Mouse (Mus musculus): ENCODE data around the gene 1700029F12Rik. TPM values are rescaled to one million over a fixed set of nuclear protein-coding genes. Genes with fewer than 3 reads are reported as not detected.
"Not testable (repeated sequence)": the region's sequence is repeated elsewhere in the genome, so short reads cannot be mapped to it uniquely, and the experiment has no call there.

Gene 1700029F12Rik
- not detected in 2 replicates for total RNA-seq (2021)
- long read RNA-seq, experiment 1 = 0 reads
- long read RNA-seq, experiment 2 = 0 reads

- no peak for DNase-seq
Measured at GRCm38 (mm10) chr13:97034262-97034661, at the start of gene 1700029F12Rik. TSS of gene 1700029F12Rik (minus strand) at chr13:97034362.

DNA sequence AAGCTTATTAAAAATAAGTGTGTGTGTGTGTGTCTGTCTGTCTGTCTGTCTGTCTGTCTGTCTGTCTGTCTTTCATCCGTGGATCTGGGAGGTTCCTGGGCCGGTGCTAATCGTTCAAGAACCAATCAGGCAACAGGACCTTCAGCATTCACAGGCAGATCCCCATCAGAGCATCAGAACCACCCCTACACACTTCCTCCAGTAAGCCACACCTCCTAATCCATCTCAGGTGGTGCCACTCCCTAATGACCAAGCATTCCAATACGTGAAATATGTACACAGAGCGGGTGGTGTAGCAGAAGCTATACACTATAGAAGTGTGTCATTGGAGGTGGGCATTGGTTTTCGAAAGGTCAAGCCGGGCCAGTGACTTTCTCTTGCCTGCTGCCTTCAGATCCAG lies 48.3 kb upstream of the 1700029F12Rik start:
- no peak for DNase-seq

- DNase-seq = no peak
Measured at GRCm38 (mm10) chr13:97080615-97081014, 46.5 kb upstream of the 1700029F12Rik start.

GRCm38 (mm10) chr13:97080201-97080600 lies 46.0 kb upstream of the 1700029F12Rik start:
- no peak for DNase-seq

DNA sequence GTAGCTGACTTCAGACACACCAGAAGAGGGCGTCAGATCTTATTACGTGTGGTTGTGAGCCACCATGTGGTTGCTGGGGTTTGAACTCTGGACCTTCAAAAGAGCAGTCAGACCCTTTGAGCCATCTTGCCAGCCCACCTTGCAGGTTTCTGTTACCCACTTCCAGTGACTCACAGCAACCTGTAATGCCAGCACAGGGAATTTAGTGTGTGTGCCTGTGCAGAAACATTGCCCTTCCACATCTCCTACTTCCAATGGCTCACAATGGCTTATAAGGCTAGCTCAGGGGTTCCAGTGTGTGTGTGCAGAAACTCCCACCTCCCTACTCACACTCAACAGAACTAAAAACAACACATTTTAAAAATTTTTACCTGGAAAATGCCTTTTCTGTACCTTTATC lies 43.4 kb upstream of the 1700029F12Rik start:
- DNase-seq = no peak

- no peak for DNase-seq
Measured at GRCm38 (mm10) chr13:97073497-97073896, 39.3 kb upstream of the 1700029F12Rik start.

DNA sequence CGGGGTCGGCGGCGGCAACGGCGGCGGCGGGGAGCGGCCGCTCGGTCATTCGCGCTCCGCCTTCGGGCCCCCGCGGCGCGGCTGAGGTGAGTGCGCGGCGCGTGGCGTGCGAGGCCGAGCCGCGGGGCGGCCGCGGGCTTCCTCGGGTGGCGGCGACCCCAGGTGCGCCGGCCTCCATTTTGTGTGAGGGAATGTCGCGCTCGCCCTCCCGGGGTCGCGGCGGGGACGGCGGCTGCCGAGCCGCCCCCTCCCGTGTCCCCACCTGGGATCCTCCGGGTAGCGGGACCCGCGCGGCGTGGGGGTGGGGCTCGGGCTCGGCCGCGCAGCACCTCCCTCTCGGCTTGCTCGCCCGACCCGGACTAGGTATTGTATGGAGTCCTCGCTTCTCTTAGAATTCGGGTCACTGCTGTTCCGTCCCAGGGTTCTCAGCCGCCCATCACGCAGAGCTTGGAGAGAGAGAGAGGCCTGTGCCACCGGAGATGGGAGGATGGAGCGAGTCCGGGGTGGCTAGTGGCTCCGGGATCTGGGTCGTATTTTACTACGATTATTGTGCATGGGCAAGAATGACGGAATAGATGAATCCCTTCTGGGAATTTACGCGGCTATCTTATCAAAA lies 37.6 kb upstream of the 1700029F12Rik start:
- DNase-seq = peak; percentile 48

DNA sequence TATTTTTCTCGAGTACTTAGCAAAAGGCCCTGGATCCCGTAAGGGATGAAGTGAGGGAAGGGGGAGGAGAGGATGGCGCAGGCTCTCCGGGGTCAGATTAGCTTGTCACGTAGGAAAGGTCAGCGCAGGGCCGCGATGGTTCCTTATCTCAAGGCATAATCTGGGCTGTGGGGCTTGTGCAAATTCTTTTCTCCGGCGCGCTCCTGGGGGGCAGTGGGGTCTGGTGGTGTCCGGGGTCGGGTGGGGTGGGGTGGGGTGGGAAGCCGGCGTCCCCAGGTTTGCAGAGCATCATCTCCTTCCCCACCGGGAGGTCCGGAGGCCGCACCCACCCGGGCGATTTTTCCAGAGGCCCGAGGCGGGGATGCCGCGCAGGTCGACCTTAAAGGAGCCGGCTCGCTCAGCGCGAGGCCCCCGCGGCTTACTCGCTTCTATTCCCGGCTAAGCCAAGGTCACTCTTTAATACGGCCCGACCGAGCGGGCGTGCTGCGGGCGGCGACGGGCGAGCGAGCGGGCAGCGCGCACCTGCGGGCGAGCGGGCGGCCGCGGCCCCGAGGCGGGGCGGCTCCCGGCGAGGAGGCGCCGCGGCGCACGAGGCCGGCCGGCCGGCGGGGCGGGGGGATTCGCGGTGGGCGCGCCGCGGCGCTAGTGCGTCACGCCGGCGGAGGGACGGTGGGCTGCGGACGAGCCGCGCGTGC lies 36.9 kb upstream of the 1700029F12Rik start:
- DNase-seq = peak; percentile 44

DNA sequence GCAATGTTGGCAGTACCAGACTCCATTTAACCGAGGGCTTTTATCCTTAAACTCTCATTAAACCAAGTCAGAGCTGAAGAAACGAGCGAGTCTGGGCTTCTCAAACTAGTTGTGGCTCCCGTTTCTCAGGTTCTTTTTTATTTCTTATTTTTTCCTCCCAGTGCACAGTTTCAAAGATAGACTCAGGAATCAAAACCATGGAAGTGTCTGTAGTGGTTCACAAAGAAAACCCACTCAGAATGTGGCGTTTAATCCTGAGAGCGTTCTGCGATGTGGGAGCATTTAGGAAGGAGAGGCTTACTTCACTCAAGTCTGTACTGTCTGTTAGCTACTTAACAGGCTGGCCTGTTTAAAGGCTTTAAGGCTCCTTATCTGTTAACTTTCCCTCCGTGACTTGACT lies 34.0 kb upstream of the 1700029F12Rik start:
- no peak for DNase-seq

GRCm38 (mm10) chr13:97067691-97068090 lies 33.5 kb upstream of the 1700029F12Rik start:
- no peak for DNase-seq

- DNase-seq = no peak
Measured at GRCm38 (mm10) chr13:97066649-97067550, 32.7 kb upstream of the 1700029F12Rik start, which contains the start of gene Fam169a. TSS of gene Fam169a (plus strand) at chr13:97067286.

DNA sequence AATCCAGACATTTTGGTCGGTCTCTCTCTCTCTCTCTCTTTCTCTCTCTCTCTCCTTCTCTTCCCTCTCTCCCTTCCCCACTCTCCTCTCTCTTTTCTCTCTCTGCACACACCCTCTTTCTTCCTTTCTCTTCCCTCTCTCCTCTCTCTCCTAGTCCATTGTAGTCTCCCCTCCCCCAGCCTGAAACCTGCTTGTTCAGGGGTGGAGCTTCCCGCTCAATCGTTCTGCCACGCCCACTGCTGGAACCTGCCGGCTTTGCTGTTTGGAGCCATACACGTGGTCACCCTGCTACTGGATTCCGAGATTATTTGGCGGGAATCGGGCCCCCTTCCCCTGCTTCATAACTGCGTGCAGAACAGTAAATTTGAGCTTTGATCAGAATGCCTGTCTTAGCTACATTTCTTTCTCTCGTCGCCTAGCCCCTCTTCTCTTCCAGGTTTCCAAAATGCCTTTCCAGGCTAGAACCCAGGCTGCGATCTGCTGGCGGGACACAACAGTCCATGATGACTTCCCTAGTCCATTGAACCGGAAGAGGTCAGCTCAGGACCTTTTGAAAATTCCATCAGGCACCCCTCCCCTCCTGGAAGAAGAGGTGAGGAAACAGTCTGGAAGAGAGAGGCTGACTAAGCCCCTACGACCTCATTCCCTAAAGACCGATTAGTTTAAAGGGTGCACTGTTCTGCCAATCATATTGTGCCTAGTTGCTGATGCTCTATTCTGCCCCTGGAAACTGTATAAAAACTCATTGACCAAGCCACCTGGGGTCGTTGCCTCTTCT lies 30.9 kb upstream of the 1700029F12Rik start:
- DNase-seq = not testable (repeated sequence)

DNA sequence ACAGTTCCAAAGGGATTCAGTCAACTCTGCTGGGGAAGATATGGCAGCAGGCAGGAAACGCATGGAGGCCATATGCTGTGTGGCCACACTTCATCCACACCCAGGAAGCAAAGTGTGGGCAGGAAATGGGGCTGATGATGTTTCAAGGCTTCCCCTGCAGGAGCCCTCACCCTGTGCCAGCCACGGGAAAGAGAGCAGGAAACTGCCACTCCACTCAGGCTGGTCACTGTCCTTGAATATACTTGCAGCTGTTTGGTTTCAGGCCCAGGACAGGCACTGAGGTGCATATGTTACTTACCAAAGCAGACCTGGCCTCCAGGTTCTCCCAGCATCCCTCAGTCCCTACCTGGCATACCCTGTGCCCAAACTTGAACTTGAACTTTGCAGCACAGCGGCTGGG lies 30.3 kb upstream of the 1700029F12Rik start:
- DNase-seq = peak; percentile 37

DNA sequence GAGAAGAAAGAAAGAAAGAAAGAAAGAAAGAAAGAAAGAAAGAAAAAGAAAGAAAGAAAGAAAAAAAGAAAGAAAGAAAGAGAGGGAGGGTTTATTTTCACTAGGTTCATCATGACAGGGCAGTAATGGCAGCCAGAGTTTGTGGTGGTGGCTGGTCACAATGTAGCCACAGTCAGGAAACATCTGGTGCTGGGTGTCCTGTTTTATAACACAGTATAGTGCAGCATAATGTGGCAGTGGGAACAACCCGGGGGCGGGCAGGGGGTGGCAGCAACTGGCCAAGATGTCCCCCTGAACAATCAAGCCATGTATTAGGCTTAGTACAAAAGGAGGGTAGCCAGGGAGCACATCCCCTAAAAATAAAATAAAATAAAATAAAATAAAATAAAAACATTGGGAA lies 29.3 kb upstream of the 1700029F12Rik start:
- no peak for DNase-seq

DNA sequence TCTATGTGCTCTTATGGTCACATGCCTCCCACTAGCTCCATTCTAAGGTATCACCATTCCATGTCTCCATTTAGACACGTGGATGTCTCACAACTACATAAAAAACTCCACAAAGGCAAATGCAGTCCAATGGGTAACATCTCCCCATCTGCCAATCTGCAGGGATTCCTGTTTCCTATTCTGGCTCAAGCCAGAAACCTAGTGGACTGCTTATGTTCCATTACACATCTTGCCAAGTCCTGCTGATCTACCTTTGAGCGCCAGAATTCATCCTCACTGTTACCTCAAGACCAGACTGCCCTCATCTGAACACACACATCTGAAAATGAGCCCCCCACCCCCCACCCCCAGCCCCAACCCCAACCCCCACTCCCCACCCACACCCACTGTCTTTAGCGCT lies 28.0 kb upstream of the 1700029F12Rik start:
- DNase-seq = no peak

GRCm38 (mm10) chr13:97060331-97060730 lies 26.2 kb upstream of the 1700029F12Rik start:
- DNase-seq = no peak

- DNase-seq = peak; percentile 53
Measured at GRCm38 (mm10) chr13:97059746-97060145, 25.6 kb upstream of the 1700029F12Rik start.

DNA sequence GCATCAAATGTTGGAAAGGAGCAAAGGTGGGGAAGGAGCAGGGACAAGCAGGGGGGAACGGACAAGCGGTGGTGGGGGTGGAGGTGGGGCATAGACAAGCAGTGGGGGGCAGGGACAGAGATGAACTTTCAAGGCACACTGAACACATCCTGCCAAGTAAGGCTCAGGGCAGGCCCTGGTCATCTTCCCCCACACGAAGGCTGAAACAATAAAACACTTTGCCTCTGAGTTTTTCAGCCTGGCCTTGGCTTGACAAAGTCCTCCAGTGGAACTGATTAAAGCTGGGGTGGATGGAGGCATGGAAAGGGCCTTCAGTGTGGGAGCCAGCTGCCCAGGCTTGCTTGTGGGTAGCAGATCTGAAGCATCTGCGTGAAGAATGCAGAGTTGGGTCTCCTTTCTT lies 23.7 kb upstream of the 1700029F12Rik start:
- peak; percentile 74 for DNase-seq

DNA sequence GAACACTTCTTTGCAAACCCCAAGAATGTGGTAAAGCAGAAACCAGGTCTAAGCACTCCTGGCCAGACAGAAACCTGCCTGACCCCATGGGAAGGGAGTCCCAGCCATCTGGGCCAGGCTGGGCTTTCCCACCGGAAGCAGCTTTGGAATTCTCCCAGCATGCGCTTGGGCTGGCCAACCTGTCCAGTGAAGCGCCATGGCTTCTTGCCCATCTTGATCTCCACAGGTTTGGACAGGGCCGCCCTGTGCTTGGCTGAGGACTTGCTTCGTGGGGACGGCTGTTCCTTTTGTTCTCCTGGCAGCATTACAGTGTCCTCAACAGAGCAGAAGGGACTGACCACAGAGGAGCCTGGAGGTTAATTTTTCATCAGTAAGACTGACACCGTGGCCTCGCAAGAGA lies 19.7 kb upstream of the 1700029F12Rik start:
- peak; percentile 50 for DNase-seq

- peak; percentile 77 for DNase-seq
Measured at GRCm38 (mm10) chr13:97052667-97053066, 18.5 kb upstream of the 1700029F12Rik start.

GRCm38 (mm10) chr13:97051158-97051557 lies 17.0 kb upstream of the 1700029F12Rik start:
- DNase-seq = peak; percentile 70

DNA sequence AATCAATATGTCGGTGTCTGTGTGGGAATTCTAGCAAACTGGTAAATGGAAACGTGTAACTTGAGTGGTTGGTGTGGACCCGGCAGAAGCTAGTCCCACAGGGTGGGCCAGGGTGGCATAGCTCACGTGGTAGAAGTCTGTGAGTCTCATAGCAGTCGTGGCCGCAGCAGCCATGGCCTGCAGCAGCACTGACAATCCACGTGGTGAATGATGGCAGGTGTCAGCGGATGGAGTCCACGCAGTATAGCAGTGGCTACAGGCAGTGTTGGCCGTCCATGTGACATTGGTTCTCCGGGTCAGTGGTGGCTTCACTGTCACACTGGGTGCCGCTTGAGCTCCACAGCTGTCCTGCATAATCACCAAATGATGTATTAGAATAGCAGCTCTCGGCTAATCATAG lies 4.1 kb downstream of the 1700029F12Rik start:
- no peak for DNase-seq

Data from adrenal gland, postnatal 14 days (tissue).